Mouse (Mus musculus): ENCODE data around the gene Gm15217.

Gm15217 gene

GRCm38 (mm10) chr14:46379285-46379684 lies at the start of gene Gm15217:
Gene Gm15217, plus strand, starts transcription at chr14:46379414.
- no peak for DNase-seq (ENCODE audit: extremely low read depth, low read depth)

DNA sequence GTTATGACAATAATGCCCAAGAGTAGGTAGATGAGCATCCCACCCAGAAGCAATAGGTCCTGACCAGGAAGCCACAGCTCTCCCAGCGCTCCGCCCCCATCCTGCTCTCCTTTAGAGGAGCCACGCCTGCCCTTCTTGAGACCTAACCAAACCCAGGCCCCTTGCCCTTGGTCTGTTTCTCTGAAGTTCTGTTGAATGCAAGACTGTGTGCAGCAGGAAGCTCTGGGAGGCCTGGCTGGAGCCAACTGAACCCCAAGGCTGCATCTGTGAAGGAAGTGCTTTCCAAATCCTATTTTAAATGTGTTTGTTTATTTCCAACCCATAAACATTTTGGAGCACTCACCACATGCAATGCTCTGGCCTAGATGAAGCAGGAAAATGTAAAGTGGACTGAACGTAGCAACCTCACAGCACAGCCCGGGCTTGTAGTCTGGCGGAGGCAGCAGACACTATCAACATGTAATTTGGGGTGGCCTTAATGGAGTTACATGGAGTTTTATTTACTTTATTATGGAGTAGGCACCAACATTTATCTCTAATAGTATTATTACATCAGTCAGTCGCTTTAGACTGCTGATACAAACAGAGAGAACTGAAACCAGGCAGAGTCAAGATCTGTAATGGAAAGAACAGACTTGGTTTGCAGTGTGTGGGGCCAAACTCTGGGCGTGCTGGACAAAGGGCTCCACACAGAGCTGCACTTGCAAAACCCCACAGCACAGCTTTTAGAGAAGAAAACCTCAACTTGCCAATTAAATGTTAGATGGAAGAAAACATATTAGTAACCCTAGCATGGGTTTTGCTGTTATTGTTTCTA lies 45.6 kb upstream of the Gm15217 start:
- no peak for DNase-seq (ENCODE audit: extremely low read depth, low read depth)

DNA sequence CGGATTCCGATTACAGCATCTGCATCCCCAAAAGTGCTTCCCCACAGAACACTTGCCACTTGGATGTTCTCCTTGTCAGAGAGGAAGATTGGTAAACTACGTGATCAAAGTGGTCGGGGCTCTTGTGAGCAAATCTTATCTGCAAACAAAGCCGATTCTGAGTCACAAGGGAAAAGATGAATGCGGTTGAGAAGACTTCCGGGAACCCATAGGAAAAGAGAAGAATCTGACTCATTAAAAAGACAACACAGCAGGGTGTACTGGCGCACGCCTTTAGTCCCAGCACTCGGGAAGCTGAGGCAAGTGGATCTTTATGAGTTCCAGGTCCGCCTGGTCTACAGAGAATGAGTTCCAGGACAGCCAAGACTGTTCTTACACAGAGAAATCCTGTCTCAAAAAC lies 40.4 kb upstream of the Gm15217 start:
- DNase-seq (ENCODE audit: extremely low read depth, low read depth) = no peak

GRCm38 (mm10) chr14:46344750-46345149 lies 34.5 kb upstream of the Gm15217 start:
- no peak for DNase-seq (ENCODE audit: extremely low read depth, low read depth)

DNA sequence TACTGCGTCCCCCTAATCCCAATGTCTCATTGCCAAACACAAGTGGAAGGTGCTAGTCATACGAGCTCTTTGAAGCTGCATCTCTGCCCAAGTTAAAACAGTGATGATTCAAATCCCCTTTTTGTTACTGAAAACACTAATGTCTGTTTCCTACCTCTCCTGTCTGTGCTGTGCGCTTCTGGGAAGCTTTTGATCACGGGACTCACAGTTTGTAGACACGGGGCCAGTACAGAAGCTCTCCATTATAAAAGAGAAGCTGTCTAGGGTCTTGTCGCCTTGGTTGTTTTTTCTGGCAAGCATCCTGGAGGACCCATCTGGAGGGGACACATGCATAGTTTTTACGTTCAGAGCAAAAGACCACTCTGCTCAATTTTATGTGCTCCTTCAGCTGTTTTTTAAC lies 21.9 kb upstream of the Gm15217 start:
- no peak for DNase-seq (ENCODE audit: extremely low read depth, low read depth)

DNA sequence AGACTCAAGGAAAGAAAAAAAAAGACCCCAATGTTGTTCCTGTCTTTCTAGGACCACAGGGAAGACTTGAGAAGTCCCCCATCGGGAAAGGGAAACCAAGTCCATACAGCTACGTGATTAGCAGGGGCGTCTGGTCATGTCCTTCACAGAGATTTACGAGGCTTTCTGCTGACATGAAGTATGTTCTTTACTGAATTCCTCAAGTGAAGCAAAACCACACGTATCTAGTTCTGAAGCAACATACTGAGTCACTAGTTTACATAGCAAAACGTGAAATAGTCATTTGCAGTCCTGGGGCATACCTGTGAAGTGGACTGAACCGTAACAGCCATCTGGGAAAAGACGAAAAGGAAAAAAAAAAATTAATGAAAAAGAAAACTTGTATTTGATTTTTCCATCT lies 21.5 kb upstream of the Gm15217 start:
- DNase-seq (ENCODE audit: extremely low read depth, low read depth) = no peak

- no peak for DNase-seq (ENCODE audit: extremely low read depth, low read depth)
Observed at GRCm38 (mm10) chr14:46363209-46363608, 16.0 kb upstream of the Gm15217 start.

DNA sequence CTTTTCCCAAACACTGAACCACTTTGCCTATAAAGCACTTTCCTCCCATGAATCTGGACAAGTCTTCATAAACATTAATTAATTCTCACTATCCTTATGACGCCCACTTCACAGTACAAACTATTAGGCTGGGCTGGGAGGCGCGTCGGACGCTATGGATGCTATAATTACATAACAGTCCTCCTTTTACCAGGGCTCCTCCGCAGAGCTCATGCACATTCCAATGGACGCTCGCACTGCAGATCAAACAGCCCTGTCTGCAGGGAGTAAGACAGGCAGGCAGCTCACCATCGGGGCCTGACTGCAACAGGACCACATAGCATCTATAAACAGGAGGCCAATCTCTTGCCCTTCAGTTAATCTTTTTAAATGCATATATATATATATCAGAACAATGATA lies 6.8 kb upstream of the Gm15217 start:
- no peak for DNase-seq (ENCODE audit: extremely low read depth, low read depth)

DNA sequence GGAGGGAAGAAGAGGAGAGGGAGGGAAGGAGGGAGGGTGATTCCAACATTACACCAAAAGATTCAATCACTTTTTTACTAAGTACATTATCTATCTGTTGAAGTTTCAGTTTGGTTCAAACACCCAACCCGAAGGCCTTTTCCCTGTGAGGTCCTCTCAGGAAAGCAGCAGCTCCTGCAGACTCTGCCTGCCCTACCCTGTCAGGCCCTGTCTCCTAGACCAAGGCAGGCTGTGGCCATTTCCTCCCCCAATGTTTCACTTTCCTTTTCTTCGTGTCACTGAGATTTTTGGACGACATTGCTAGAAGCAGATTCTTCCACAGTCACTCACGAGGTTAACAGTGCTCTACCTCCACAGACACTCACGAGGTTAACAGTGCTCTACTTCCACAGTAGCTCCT lies 3.4 kb upstream of the Gm15217 start:
- DNase-seq (ENCODE audit: extremely low read depth, low read depth) = no peak

DNA sequence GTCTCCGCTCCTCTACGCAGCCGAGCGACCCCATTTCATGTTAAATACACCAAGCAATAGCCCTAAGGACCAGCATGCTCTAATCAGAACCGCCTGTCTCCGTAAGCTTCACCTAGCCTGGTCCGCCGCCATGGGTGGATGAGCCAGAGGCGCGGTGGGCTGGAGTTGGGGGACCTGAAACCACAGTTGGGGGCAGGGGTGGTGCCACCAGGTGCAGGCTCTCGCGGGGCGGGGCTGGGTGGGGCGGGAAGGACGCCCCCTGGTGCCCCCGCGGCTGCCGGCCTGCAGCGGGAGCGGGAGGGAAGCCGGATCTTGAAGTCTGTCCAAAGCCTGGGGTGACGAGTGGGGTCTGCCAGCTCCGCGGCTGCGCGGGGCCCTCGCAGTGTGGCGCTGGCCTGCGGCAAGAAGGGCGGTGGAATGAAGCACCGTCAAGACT lies 1.1 kb downstream of the Gm15217 start:
- no peak for DNase-seq (ENCODE audit: extremely low read depth, low read depth)

DNA sequence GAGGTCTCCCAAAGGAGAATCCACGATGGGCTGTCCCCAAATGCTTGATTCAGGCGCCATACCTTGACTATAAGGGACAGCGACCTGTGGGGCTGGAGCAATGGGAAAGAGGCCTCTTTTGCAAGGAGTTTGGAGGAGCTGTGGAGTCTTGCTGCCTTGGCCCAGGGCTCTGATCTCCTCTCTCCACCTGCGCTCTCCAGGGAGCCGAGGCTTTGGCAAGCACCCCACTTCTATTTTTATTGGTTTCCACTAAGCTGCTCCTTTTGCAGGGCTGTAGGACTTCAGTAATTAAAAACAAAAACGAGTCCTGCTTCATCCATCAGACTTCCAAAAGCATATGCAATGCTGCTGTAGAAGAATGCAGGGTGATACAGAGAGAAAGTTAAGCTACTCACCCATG lies 2.2 kb downstream of the Gm15217 start:
- no peak for DNase-seq (ENCODE audit: extremely low read depth, low read depth)

- DNase-seq (ENCODE audit: extremely low read depth, low read depth) = no peak
Observed at GRCm38 (mm10) chr14:46384946-46385691, 5.9 kb downstream of the Gm15217 start.

GRCm38 (mm10) chr14:46385701-46386477 lies 6.7 kb downstream of the Gm15217 start:
- no peak for DNase-seq (ENCODE audit: extremely low read depth, low read depth)

DNA sequence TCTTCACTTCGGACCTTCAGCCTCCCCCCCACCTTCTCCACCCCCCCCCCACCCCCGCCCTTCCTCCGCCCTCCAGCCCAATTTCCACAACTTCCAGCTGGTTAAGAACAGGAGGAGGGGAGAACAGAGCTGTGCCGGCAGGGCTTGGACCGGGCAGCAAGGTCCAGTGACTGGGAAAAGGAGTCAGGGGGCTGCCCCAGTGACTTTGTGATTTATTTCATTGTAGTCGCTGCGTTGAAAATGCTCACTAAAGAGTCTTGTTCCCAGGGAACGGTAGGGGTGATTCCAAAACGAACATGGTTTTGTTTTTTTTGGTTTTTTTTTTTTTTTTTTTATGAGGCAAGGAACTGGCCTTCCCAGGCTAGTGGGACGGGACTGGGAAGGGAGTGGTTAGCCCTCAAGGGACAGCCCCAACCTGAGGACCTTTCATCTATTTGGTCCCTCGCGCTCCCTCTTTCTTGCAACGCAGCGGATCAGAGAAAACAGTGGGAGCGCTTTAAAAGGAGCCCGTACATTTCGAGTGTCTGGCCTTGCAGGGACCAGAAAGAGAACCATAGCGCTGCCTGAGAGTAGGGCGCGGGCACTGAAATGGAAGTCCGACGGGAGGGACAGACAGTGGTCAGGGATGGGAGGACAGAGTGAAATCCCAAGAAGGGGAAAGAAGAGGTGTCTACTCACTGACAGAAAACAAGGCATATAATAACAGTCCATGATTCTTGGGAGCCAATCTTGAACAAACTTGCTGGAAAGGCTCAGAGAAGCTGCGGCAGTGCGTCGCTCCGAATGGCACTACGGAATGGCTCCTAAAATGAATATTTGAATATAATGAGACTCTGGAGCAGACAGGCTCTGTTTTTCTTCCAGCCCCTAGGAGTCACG lies 7.5 kb downstream of the Gm15217 start:
- DNase-seq (ENCODE audit: extremely low read depth, low read depth) = no peak

DNA sequence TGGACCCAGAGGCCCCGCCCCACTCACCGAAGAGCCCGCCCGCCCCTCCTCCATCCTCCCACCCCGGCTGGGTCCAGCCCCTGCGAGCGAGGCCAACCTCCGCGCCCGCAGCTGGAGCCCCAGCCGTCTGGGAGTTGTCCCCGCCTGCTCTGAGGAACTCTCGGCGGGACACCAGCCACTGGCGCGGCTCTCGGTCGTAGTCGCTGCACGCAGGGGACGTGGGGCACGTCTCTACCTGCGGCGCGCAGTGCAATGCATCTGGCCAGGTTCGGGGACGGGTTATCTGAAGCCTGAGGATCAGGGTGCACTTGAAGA lies 8.1 kb downstream of the Gm15217 start:
- DNase-seq (ENCODE audit: extremely low read depth, low read depth) = no peak

DNA sequence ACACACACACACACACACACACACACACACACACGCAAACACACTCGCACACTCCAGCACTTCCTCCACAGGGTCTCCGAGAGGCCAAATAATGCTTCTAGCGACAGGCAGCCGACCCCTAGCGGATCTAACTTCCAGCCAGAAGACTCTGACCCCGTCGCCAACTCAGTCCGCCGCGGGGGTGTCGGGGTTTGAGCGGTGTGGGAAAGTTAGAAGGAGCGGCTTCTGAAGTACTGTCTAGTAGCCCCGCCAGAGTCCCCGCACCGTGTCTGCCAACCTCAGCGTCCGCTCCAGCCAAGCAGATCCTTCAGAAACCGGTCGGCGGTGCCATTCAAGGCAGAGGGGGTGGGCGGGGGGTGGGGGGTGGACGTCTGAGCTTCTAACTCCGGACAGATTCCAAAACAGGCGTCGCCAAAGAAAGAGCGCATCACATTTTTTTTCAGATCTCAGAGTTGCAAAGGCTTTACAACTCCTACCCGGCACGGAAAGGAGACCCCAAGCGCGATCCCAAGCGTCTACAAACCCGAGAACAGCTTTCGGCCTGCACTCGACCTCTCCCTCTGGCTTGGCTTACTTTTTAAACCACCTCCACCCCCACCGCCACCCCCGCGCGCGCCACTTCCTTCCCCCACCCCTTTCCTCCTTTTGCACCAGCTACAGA lies 8.7 kb downstream of the Gm15217 start:
- no peak for DNase-seq (ENCODE audit: extremely low read depth, low read depth)

DNA sequence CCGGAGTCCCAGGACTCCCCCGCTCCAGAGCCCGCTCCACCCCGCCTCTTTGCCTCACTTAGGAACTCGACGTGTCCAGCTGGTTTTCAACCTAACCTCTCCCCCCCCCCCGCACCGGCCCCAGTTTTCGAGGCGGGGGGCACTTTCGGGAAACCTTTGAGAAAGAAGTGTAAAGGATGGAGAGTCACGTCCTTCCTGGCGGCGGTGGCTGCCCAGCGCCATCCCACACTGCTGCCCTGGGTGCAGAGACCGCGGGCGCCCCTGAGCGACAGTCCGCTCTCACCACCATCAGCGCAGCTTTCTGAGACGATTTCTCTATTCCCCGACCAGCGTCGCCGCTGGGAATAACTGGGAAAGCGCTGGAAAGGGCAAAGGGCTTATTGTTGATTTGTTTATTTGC lies 9.4 kb downstream of the Gm15217 start:
- DNase-seq (ENCODE audit: extremely low read depth, low read depth) = no peak

DNA sequence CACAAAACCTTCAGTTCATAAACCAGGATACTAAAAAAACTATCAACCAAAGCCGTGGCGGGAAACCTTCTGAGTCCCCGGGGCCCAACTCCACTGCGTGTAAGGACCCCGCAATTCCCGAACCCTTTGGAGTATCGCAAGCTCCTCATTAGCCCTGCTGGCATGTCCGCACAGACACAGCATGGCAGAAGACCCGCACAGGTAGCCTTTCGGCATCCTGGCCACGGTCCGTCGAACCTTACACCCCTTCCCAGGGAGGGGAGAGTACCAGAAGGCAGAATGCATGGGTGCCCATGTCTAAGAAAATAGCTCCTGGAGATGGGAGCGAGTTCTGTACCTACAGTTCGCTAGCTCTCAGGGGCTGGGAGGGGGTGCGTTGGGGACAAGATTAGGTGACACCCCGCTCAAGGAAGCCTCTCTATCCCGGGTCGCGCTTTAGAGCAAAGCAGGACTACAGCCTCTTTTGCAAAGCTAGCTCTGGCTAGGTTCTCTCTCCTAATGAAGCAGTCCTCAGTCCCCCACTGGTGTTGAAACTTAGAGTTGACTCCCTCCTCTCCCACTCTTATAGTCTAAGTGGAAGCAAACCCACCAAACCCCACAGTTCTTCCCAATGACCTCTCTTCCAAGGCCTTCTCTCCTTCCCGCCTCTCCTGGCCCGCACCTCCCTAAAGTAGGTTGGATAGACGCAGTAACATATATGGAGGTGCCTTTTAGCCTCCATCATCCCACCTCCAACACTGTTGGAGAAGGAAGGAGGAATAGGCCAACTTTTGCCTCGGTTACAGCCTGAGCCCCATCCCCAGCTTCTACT lies 10.4 kb downstream of the Gm15217 start:
- no peak for DNase-seq (ENCODE audit: extremely low read depth, low read depth)

GRCm38 (mm10) chr14:46390249-46390775 lies 11.1 kb downstream of the Gm15217 start, which contains the start of gene Bmp4:
Gene Bmp4, minus strand, starts transcription at chr14:46390669.
- no peak for DNase-seq (ENCODE audit: extremely low read depth, low read depth)

Measured in MEL-GATA-1-ER (cell line).